Mouse (Mus musculus): ENCODE results near the gene Il19.

GRCm38 (mm10) chr1:130892446-130892845 is 47.5 kb downstream of the Il19 start:
- TF ChIP-seq GATA1 (IDR thresholded peaks at IDR 0.05; ENCODE audit: borderline replicate concordance, low read length) (no peak), FLI1 (IDR thresholded peaks at IDR 0.05; ENCODE audit: low read length) (no peak)
